Mouse (Mus musculus) gastrocnemius, postnatal 36 days (tissue): Measurements from ENCODE around the gene Gpd1. TPM values are rescaled to one million over a fixed set of nuclear protein-coding genes. Genes with fewer than 3 reads are reported as not detected.
A peak's percentile ranks its signal among the peaks of the same experiment; 100 is the strongest.
"Not testable (repeated sequence)": the region's sequence is repeated elsewhere in the genome, so short reads cannot be mapped to it uniquely, and the experiment has no call there.

Experiments
- DNase-seq, 2 experiments: peaks; one replicate each; pipeline ENCODE4 v3.0.0; 2022
- intact Hi-C: fragments of 180-260 bp; cut with DNase I; formaldehyde crosslinking; loops from one replicate; pipeline ENCODE4 v1.15.1; 2025
- total RNA-seq, 2 experiments: library from RNA; stranded (reverse); gene quantifications; 2 replicates each; pipeline ENCODE4 v1.2.3; 2021

The Gpd1 gene
- total RNA-seq, 2 experiments from 2014 or later: 569 to 657 TPM

DNA sequence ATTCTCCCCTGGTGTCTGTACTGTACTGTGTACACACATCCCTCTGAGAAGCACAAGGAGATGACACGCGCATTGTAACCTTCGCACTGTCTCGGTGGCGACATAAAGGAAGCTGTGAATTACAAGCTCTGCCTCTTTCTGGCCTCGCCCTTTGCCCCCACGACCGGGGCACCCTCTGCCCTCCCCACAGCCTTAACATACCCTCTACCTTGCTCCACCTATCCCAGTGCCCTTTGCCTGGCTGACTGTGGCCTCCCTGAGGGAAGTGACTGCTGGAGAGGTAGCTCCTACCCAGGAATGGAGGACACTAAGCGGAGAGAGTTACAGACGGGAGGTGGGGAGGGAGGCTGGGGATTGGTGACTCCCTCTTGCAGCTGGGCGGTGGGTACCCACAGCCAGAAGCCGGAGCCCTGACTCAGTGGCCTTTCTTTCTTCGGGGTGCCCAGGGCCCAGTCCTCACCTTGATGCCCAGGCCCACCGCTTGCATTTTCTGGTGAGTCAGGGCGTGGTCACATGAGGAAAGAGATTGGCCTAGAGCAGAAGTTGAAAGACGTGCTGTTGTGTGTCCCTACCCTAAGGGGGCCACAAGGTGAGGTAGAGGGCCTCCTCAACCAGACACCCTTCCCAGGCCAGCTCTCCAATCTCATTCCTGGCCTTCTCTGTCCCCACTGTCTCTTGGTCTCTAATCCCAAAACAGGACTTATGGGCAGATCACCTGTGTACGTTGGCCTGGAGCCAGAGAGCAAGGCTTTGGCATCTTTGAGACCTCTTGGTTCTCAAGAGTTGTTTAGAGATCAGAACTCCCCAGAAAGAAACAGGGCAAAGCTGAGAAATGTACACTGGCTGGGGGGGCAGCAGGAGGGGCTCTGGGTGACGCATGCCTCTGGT, 16.9 kb upstream of the Gpd1 start:
- no peak for DNase-seq
- intact Hi-C loops: no loop called here

DNA sequence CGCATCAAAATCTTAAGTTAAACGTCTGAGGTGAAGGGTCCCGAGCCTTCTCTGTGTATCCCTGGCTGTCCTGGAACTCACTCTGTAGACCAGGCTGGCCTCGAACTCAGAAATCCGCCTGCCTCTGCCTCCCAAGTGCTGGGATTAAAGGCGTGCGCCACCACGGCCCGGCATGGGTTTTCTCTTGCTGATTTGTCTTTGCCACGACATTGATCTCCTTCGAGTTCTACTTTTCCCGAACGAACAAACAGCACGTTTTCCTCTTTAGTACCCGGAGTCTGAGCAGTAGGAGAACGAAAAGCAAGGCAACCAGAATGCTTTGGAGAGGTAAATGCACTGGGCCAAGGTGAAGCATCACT, 15.7 kb upstream of the Gpd1 start:
- intact Hi-C loops, DNase-seq: not testable (repeated sequence)

DNA sequence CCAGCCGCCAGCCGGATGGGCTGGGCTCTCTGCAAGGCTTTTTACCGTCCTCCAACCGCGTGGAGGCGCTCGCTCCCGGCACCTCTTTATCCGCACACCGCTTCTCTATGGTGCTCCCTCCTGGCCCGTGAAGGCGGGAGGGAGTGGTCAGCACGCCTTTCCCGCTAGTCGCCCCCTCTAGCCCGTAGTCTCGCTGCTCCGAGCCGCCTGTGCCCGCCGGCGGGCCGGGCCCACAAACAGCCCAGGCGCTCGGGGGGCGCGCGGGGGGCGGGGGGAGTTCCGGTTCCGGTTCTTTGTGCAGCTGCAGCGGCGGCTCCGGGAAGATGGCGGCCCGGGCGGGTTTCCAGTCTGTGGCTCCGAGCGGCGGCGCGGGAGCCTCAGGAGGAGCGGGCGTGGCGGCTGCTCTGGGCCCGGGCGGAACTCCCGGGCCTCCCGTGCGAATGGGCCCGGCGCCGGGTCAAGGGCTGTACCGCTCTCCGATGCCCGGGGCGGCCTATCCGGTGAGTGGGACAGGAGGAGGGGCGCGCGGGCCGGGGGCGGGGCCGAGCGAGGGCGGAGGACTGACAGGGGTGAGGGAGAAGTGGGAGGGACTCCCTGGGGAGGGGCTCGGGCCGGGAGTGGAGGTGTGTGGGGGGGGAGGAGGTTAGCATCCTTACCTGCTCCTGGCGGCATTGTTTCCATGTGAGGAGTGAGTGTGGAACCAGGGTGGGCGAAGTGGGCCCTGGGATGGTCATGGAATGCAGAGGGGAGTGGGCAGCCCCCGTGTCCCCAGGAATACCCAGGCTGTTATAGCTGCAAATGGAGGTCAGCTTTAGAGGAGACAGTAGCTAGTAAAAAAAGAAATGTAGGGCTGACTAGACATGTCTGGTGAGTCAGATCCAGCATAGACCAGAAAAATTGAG, 15.1 kb upstream of the Gpd1 start, which contains the start of gene Smarcd1:
TSS of gene Smarcd1 (plus strand) at position 131 of the 902 bp plus-strand sequence.
- intact Hi-C loops: no loop called here
- peak; percentile 90 to 96 for DNase-seq

DNA sequence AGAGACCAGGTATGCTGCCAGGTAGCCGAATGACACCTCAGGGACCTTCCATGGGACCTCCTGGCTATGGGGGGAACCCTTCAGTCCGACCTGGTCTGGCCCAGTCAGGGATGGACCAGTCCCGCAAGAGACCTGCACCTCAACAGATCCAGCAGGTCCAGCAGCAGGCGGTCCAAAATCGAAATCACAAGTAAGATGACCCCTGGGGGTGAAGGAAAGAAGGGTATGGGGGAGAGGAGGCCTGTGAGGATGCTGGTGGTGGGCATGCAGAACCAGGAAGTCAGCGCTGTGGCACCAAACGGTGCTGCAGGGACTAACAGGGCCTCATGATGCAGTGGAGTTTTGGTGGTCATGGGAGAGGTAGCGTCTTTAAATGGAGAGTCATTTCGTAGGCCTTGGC, 14.2 kb upstream of the Gpd1 start:
- intact Hi-C loops: no loop called here
- DNase-seq: no peak

DNA sequence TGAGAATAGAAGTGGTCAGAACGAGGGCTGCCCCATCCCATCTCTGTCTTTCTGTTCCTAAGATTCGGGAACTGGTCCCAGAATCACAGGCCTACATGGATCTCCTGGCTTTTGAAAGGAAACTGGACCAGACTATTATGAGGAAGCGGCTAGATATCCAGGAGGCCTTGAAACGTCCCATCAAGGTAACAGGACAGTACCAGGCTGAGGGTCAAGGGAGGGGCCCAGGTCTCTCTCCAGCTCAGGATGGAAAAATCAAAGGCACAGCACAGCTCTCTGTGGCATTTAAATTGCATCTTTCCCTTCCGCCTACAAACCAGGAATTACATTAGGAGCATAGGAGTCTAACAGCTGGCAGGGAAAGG, 13.7 kb upstream of the Gpd1 start:
- intact Hi-C loops: no loop called here
- no peak for DNase-seq

DNA sequence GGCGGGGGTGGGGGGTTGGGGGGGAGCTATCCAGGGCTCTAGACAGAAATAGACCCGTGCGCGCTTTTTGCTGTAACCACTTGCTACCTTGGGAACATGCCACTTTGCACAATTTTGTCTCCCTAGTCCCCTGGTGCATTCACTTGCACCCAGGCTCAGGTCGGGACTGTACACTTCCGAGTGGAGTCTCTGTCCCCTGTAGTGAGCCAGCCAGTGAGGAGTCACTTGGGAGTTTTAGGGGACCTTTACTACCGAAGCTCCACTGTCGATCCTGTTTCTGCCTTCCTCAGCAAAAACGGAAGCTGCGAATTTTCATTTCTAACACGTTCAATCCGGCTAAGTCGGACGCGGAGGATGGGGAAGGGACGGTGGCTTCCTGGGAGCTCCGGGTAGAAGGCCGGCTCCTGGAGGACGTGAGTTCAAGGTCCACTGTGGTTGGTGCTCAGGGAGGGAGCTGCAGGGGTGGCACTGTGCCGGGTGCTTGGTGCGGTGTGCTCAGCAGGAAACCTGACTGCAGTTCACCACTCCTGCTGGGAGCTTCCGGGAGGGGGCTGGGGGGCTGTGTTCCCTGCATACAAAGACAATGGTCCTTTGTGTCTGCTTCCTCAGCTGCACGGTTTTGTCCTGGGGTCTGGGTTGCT, 13.2 kb upstream of the Gpd1 start:
- intact Hi-C loops: no loop called here
- no peak for DNase-seq

DNA sequence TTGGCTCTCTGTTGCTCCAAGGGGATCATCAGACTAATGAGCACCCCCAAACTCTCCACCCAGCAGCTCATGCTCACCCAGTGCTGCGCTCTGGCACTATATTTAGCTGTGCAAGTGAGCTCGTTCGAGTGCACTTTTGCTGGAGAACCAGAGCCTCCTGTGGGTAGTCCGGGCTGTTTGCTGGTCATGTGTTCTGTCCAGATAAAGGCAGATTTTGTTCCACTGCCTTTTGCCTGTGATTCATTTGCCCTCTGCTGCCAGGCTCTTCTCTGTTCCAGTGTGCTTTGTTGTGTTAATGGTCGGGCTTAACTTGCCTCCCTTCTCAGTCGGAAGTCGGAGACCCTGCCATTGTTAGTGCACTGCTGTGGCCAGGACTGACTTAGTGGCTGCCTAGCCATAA, 12.4 kb upstream of the Gpd1 start:
- intact Hi-C loops: no loop called here
- no peak for DNase-seq

DNA sequence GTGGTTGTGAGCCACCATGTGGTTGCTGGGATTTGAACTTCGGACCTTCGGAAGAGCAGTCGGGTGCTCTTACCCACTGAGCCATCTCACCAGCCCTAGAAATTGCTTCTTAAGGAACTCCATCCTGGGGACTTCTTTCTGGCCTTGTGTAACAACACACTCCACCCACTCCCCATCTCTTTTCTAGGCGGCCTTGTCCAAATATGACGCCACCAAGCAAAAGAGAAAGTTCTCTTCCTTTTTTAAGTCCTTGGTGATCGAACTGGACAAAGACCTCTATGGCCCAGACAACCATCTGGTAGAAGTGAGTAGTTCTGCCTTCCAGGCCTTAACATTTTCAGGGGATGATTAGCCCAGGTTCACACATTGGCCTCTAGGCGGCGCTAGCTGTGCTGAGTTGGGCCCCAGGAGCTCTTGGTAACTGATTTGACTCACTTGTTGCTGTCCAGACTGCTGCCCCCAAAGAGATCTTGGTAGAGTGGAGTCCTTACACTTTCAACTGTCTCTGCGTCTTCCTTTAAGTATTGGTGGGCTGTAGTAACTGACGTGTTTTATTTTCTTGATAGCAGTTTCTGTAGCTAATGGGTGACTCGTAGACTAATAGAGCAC, 11.8 kb upstream of the Gpd1 start, which contains the start of gene Gm17349:
TSS of gene Gm17349 (minus strand) at position 51 of the 609 bp plus-strand sequence.
- intact Hi-C loops: no loop called here
- DNase-seq: peak; percentile 45 to 49

DNA sequence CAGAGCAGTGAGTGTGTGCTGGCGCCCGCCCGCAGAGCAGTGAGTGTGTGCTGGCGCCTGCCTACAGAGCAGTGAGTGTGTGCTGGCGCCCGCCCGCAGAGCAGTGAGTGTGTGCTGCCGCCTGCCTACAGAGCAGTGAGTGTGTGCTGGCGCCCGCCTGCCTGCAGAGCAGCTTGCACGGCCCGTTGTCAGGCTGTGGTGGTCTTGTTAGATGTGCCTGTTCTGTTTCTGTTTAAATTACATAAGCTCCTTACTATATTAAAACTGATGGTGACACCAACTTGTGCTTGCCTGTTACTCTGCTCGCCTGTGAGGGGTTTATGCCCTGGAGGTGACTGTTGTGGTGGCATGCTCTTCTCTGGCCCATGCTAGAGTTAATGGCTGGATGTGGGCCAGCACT, 9.1 kb upstream of the Gpd1 start:
- intact Hi-C loops: no loop called here
- no peak for DNase-seq

DNA sequence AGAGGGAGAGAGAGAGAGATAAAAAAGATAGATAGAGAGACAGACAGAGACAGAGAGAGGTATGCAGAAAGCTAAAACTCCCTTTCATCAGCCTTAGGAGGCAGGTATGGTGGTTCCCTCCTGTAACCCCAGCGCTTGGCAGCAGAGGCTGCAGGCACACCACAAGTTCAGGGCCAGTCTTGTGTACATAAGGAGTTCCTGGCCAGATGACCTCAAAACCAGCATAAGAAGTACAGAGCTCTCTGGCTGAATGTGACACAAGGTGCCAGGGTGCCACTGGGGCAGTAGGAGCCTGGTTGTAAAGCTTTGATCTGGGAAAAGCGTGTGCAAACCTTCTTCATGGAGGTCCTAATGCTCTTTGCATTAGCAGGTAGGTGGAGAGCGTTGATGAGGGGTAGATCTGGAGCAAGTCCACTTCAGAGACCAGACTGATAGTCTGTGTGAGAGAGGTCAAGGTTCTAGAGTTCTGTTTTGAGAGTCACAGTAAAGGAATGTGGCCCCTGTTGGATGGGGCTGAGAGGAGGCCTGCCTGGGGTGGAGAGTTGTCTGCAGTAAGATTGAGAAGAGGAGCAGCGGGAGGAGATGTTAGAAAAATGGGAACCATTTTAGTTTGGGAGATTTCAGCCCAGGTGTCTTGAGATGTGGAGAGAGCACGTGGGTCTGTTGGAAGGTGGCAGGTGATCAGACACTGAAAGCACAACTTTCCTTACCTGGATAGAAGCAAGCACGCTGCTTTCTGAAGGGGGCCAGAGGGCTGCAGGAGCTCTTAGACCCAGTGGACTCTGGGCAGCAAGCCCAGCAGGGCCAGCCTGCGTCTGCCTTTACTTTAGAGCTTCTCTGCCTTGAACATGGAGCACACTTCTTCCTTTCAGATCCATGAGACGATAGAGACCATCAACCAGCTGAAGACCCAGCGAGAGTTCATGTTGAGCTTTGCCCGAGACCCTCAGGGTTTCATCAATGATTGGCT, 6.8 kb upstream of the Gpd1 start:
- intact Hi-C loops: no loop called here
- no peak for DNase-seq

DNA sequence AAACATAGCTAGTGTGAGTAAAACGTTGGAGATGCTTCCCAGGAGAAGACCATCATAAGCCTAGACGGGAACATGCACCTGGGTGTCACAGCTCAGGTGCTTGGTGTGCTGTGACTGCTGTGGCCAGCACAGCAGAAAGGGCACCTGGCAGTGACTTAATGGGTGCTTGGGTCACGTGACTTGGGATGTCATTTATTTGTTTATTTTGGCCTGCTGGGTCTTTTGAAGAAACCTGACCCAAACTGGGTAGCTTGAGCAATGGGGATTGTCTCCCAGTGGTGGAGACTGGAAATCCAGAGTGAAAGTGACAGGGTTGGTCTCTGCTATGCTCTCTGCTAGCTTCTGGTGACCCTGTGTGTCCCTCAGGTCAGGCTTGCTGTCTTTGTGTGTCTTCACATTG, 5.8 kb upstream of the Gpd1 start:
- intact Hi-C loops: no loop called here
- DNase-seq: no peak

DNA sequence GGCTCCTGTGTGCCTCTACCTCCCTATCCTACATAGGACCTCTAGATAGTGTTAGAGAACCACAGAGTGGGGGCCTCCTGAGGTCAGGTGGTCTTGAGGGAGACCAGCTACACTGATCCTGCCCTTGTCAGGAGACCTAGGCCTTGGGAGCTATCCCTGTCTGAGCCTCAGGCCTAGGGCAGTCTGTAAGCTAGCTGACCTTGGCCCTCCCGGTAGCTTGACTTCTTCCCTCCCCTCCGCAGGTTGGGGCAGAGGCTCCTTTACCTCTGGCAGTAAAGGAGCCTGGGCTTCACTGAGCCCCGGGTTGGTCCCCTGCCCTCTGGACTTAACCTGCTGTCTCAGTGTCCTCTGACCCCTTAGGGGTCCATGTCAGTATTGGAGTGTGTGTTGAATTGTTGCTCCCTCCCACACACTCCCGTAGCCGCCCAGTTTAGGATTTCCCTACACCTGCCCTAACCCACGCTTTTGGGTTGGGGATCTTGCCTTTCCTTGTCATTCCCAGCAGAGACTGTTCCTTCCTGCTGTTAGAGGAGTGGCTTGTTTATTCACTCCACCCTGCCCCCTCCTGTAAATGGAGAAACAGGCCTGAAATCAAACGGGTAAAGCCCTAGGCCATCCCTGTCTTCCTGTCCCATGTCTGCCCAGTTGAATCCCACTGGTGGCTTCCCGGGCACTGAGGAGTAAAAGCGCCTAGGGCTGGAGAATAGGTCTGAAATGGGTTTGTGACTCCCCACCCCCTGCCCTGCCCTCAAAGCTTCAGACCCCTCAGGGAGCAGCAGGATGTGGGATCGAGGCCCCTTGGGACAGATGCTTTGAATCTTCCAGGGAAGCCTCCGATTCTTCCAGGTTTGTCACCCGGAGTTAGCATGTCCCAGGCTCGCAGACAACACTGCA, 4.4 kb upstream of the Gpd1 start:
- no peak for DNase-seq
- intact Hi-C loops: no loop called here

DNA sequence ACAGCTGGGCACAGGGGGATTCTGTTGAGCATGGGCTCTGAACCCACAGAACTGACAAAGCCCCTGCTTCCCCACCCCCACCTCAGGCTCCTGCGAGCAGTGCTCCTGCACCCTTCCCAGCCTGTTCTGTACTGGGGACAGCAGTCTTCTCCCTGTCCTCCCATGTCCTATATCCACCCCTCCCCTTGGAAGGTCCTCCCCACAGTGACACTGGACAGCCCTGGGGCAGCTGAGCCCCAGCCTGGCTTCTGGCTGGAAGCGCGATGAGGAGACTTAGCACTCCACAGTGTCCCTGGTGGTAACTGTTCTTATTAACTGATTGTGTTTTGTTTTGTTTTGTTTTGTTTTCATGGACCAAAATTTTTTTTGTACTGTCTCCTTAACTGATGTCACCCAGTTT, 3.7 kb upstream of the Gpd1 start:
- no peak for DNase-seq
- intact Hi-C loops: no loop called here

DNA sequence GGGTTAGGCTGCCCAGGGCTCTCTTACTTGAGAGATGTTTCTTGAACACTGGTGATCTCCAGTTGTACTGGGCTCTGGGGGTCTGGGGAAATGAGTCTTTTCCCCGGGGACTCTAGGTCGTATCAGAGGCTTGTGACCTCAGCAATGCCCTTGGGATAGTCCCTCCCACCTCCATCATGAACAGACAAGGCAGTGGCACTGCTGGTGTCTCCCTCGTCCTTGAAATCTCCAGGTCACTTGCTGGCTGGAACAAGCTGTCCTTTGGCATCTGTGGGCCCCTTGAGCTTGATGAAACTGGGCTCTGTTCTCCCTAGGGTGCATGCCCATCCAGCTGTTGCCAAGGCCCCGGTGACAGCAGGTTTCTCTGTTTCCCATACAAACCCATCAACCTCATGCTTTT, 3.1 kb upstream of the Gpd1 start:
- no peak for DNase-seq
- intact Hi-C loops: no loop called here

DNA sequence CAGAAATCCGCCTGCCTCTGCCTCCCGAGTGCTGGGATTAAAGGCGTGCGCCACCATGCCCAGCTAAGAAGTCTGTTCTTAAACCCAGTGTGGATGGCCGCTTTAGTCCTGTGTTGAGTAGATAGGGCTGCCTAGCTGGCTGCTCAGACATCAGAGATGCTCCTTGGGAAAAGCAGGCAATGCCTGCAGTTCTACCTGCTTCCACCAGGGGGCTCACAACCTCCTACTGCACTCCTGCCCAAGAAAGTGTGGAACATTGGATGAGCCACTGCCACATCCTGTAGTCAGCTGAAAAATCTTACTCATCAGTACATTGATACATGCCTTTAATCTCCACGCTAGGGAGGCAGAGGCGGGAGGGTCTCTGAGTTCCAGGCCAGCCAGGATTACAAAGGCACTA, 2.5 kb upstream of the Gpd1 start:
- intact Hi-C loops: loop anchor here (1.0 to 5.0 kb wide), 2 partner anchors 63 to 187 kb away; no protein-coding TSS in a partner anchor
- DNase-seq: peak; percentile 70 to 74

DNA sequence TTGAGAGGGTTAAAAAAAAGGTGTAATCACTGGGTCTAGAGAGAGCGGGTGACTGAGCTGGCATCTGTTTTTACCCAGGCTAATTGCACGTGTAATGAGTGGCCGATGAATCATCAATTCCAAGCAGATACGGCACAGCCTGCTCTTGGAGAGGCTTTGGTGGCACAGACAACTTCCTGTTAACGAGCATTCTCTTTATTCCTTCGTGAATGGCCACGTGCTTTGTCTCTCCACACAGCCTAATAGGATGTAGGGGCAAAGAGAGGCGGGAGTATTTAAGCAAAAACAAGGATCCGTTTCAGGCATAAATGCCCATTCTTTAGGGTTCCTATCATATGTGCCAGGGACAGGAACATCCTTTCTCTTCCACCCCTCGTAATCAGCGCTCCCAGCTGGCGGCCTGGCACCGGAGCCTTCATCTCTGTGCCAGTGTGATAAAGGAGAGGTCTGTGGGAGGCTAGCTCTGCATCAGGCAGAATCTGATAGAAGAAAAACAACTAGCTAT, 1.9 kb upstream of the Gpd1 start:
- intact Hi-C loops: loop anchor here (1.0 to 5.0 kb wide), 2 partner anchors 63 to 187 kb away; no protein-coding TSS in a partner anchor
- no peak for DNase-seq

DNA sequence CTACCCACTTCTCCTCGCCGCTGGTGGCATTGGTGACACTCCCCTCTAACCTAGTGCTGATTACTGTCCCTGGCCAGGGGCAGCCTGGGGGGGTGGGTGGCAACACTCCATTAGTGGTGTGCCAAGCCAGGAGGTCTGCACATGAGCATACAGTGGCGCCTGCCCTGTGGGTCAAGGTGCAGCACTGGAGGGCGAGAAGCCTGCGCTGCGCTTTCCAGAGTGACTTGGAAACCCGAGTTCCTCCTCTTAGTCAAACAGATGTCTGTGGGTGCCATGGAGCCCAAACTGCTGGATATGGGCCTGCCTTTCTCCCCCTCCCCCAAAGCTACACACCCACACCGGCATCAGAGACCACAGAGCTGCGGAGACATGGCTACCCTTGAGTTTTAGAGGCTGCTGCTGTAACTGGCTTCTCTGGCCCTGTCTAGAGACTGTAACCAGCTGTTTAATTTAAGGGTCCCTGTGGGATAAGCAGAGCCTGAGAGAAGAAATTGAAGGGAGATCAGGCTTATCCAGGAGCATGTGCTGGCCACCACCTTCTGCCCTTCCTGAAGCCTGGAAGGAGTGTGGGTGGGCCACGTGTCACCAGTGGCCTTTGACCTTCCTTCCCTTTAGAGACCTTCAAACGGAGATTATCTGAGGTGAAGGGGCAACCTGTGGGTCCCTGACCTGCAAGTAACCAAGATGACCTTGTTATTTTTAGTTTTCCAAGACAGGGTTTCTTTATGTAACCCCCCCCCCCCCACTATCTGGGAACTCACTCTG, 1.2 kb upstream of the Gpd1 start:
- intact Hi-C loops: loop anchor here (1.0 to 5.0 kb wide), 2 partner anchors 62 to 186 kb away; no protein-coding TSS in a partner anchor
- no peak for DNase-seq
